Mouse (Mus musculus) lung, embryonic 15.5 days (tissue): Measurements from ENCODE around the gene Tenm2. TPM values are rescaled to one million over a fixed set of nuclear protein-coding genes. Genes with fewer than 3 reads are reported as not detected.

Experiments
- ATAC-seq: fragments of 200-750 bp; cut with Nextera tagmentation; 2 replicates; pipeline ENCODE4 v1.8.0; 2017; ENCODE audit warnings: moderate number of reproducible peaks, borderline replicate concordance; ENCODE audit not compliant: low FRiP score, low TSS enrichment; ENCODE audit errors: extremely low read depth
- H3K27ac ChIP-seq: fragments of 300-500 bp; sonication (generic); 2 replicates; pipeline ENCODE4 v1.5.1; 2015; ENCODE audit warnings: moderate library complexity, mild to moderate bottlenecking, inconsistent platforms
- H3K27me3 ChIP-seq: fragments of 300-500 bp; sonication (generic); 2 replicates; pipeline ENCODE4 v1.6.1; 2015; ENCODE audit warnings: inconsistent platforms
- H3K36me3 ChIP-seq: fragments of 300-500 bp; sonication (generic); 2 replicates; pipeline ENCODE4 v1.6.1; 2015; ENCODE audit warnings: inconsistent platforms
- H3K4me1 ChIP-seq: fragments of 300-500 bp; sonication (generic); 2 replicates; pipeline ENCODE4 v1.6.1; 2015; ENCODE audit warnings: inconsistent platforms
- H3K4me2 ChIP-seq: fragments of 300-500 bp; sonication (generic); 2 replicates; pipeline ENCODE4 v1.6.1; 2015; ENCODE audit warnings: inconsistent platforms, mild to moderate bottlenecking, moderate library complexity
- H3K4me3 ChIP-seq: fragments of 300-500 bp; sonication (generic); 2 replicates; pipeline ENCODE4 v1.5.1; 2015; ENCODE audit warnings: mild to moderate bottlenecking, inconsistent platforms
- H3K9ac ChIP-seq: fragments of 300-500 bp; sonication (generic); 2 replicates; pipeline ENCODE4 v1.6.1; 2015; ENCODE audit warnings: inconsistent platforms
- H3K9me3 ChIP-seq: fragments of 300-500 bp; sonication (generic); 2 replicates; pipeline ENCODE4 v1.6.1; 2016; ENCODE audit warnings: inconsistent platforms
- WGBS: fragments of 180-500 bp; shearing (Covaris S2); methylation state at CpG from one replicate; pipeline ENCODE4 v1.1.7; 2015; 5-methylcytosine and 5-hydroxymethylcytosine counted together
- polyA plus RNA-seq: library from polyadenylated mRNA; unstranded; fragments of >200 nt; fragmentation: Nextera tagmentation; extraction: Ambion mirVana; gene quantifications from 2 replicates; pipeline ENCODE4 v1.2.1, GENCODE M21; 2015

The Tenm2 gene
- polyA plus RNA-seq, 1 experiment from 2014 or later: 0.44 TPM

- Histone ChIP-seq H3K9me3 (no peaks in the 10 kb centered on the region), H3K9ac (no peak overlapping the region), H3K27ac (no peak overlapping the region), H3K4me2 (no peak overlapping the region), H3K36me3 (no peaks in the 10 kb centered on the region), H3K27me3 (no peaks in the 10 kb centered on the region), H3K4me3 (no peak overlapping the region), H3K4me1 (no peaks in the 10 kb centered on the region)
- 61% methylated on average over 6 of the region's 6 CpGs for WGBS
- no peak for ATAC-seq
Measured at GRCm38 (mm10) chr11:36204381-36204780, 1031.4 kb downstream of the Tenm2 start.

- H3K27ac ChIP-seq: no peak overlapping the region
- 56% methylated on average over 1 of the region's 1 CpGs for WGBS
Measured at GRCm38 (mm10) chr11:36203896-36204295, 1031.9 kb downstream of the Tenm2 start.

GRCm38 (mm10) chr11:36194348-36194747 lies 1041.4 kb downstream of the Tenm2 start:
- Histone ChIP-seq H3K9me3 (no peaks in the 10 kb centered on the region), H3K27ac (no peak overlapping the region), H3K4me3 (no peak overlapping the region), H3K4me1 (no peaks in the 10 kb centered on the region), H3K36me3 (no peaks in the 10 kb centered on the region), H3K9ac (no peak overlapping the region), H3K4me2 (no peak overlapping the region), H3K27me3 (no peaks in the 10 kb centered on the region)
- no peak for ATAC-seq
- WGBS: 52% methylated on average over 2 of the region's 2 CpGs

More at GRCm38 (mm10) chr11:36203896-36204295, 1031.9 kb downstream of the Tenm2 start:
- Histone ChIP-seq H3K27me3 (no peaks in the 10 kb centered on the region), H3K4me1 (no peaks in the 10 kb centered on the region), H3K9ac (no peak overlapping the region), H3K36me3 (no peaks in the 10 kb centered on the region), H3K9me3 (no peaks in the 10 kb centered on the region), H3K4me3 (no peak overlapping the region), H3K4me2 (no peak overlapping the region)
- ATAC-seq: no peak

- Histone ChIP-seq H3K9ac (no peak overlapping the region), H3K4me1 (0 out of 2 replicates have a peak, but pooled peaks cover 4% of the 10 kb centered on the region), H3K4me3 (no peak overlapping the region), H3K9me3 (no peaks in the 10 kb centered on the region), H3K27me3 (no peaks in the 10 kb centered on the region), H3K4me2 (no peak overlapping the region), H3K27ac (no peak overlapping the region), H3K36me3 (no peaks in the 10 kb centered on the region)
- WGBS: 69% methylated on average over 7 of the region's 7 CpGs
- no peak for ATAC-seq
Measured at GRCm38 (mm10) chr11:36176106-36176505, 1059.7 kb downstream of the Tenm2 start.

- no peak for ATAC-seq
- H3K36me3 ChIP-seq: no peaks in the 10 kb centered on the region
- H3K27ac ChIP-seq: no peak overlapping the region
- no peak overlapping the region for H3K4me2 ChIP-seq
- 0 out of 2 replicates have a peak, but pooled peaks cover 4% of the 10 kb centered on the region for H3K4me1 ChIP-seq
- WGBS: 51% methylated on average over 11 of the region's 11 CpGs
- no peaks in the 10 kb centered on the region for H3K9me3 ChIP-seq
- no peak overlapping the region for H3K9ac ChIP-seq
- no peak overlapping the region for H3K4me3 ChIP-seq
- H3K27me3 ChIP-seq: no peaks in the 10 kb centered on the region
Measured at GRCm38 (mm10) chr11:36173076-36173690, 1062.6 kb downstream of the Tenm2 start.

- ATAC-seq: no peak
- no peaks in the 10 kb centered on the region for H3K9me3 ChIP-seq
- H3K36me3 ChIP-seq: no peaks in the 10 kb centered on the region
- no peak overlapping the region for H3K4me2 ChIP-seq
- H3K4me3 ChIP-seq: no peak overlapping the region
- H3K4me1 ChIP-seq: 0 out of 2 replicates have a peak, but pooled peaks cover 4% of the 10 kb centered on the region
- no peak overlapping the region for H3K27ac ChIP-seq
- no peak overlapping the region for H3K9ac ChIP-seq
- H3K27me3 ChIP-seq: no peaks in the 10 kb centered on the region
- WGBS: 65% methylated on average over 6 of the region's 6 CpGs
Measured at GRCm38 (mm10) chr11:36172520-36172919, 1063.2 kb downstream of the Tenm2 start.

- no peaks in the 10 kb centered on the region for H3K27me3 ChIP-seq
- no peaks in the 10 kb centered on the region for H3K36me3 ChIP-seq
- no peak overlapping the region for H3K9ac ChIP-seq
- H3K4me1 ChIP-seq: 0 out of 2 replicates have a peak, but pooled peaks cover 4% of the 10 kb centered on the region
- no peak overlapping the region for H3K4me3 ChIP-seq
- no peak for ATAC-seq
- no peak overlapping the region for H3K27ac ChIP-seq
- H3K9me3 ChIP-seq: no peaks in the 10 kb centered on the region
- WGBS: 85% methylated on average over 7 of the region's 7 CpGs
- H3K4me2 ChIP-seq: no peak overlapping the region
Measured at GRCm38 (mm10) chr11:36171991-36172390, 1063.8 kb downstream of the Tenm2 start.

GRCm38 (mm10) chr11:36171221-36171620 lies 1064.5 kb downstream of the Tenm2 start:
- no peak overlapping the region for H3K27ac ChIP-seq
- ATAC-seq: no peak

GRCm38 (mm10) chr11:36169738-36170137 lies 1066.0 kb downstream of the Tenm2 start:
- WGBS: 80% methylated on average over 4 of the region's 4 CpGs
- Histone ChIP-seq H3K36me3 (no peaks in the 10 kb centered on the region), H3K27ac (no peak overlapping the region), H3K4me3 (no peak overlapping the region), H3K9me3 (no peaks in the 10 kb centered on the region), H3K9ac (no peak overlapping the region), H3K4me1 (no peaks in the 10 kb centered on the region), H3K27me3 (no peaks in the 10 kb centered on the region), H3K4me2 (no peak overlapping the region)
- no peak for ATAC-seq

More at GRCm38 (mm10) chr11:36171221-36171620, 1064.5 kb downstream of the Tenm2 start:
- H3K4me3 ChIP-seq: no peak overlapping the region
- H3K27me3 ChIP-seq: no peaks in the 10 kb centered on the region
- no peak overlapping the region for H3K9ac ChIP-seq
- 95% methylated on average over 12 of the region's 12 CpGs for WGBS
- no peak overlapping the region for H3K4me2 ChIP-seq
- H3K36me3 ChIP-seq: no peaks in the 10 kb centered on the region
- 0 out of 2 replicates have a peak, but pooled peaks cover 4% of the 10 kb centered on the region for H3K4me1 ChIP-seq
- H3K9me3 ChIP-seq: no peaks in the 10 kb centered on the region

- ATAC-seq: peak; percentile 93
- no peak overlapping the region for H3K9ac ChIP-seq
- no peak overlapping the region for H3K4me3 ChIP-seq
- no peaks in the 10 kb centered on the region for H3K36me3 ChIP-seq
- no peaks in the 10 kb centered on the region for H3K27me3 ChIP-seq
- H3K27ac ChIP-seq: peak overlapping the region; percentile 35
- 47% methylated on average over 6 of the region's 6 CpGs for WGBS
- no peak overlapping the region for H3K4me2 ChIP-seq
- H3K9me3 ChIP-seq: no peaks in the 10 kb centered on the region
- H3K4me1 ChIP-seq: no peaks in the 10 kb centered on the region
Measured at GRCm38 (mm10) chr11:36168921-36169537, 1066.7 kb downstream of the Tenm2 start.

- WGBS: 84% methylated on average over 10 of the region's 10 CpGs
- Histone ChIP-seq H3K36me3 (no peaks in the 10 kb centered on the region), H3K4me3 (no peak overlapping the region), H3K9ac (no peak overlapping the region), H3K27me3 (no peaks in the 10 kb centered on the region), H3K4me2 (no peak overlapping the region), H3K4me1 (no peaks in the 10 kb centered on the region), H3K27ac (no peak overlapping the region), H3K9me3 (no peaks in the 10 kb centered on the region)
- ATAC-seq: no peak
Measured at GRCm38 (mm10) chr11:36167766-36168318, 1067.9 kb downstream of the Tenm2 start.

GRCm38 (mm10) chr11:36163580-36163979 lies 1072.2 kb downstream of the Tenm2 start:
- no peak for ATAC-seq
- H3K4me1 ChIP-seq: no peaks in the 10 kb centered on the region
- H3K9ac ChIP-seq: no peak overlapping the region
- H3K9me3 ChIP-seq: no peaks in the 10 kb centered on the region
- H3K27ac ChIP-seq: no peak overlapping the region
- H3K4me3 ChIP-seq: no peak overlapping the region
- no peaks in the 10 kb centered on the region for H3K27me3 ChIP-seq
- H3K36me3 ChIP-seq: no peaks in the 10 kb centered on the region
- 81% methylated on average over 11 of the region's 11 CpGs for WGBS
- no peak overlapping the region for H3K4me2 ChIP-seq
